Mouse (Mus musculus) embryonic facial prominence, embryonic 11.5 days (tissue): ENCODE results near the gene Cacna1s. TPM values are rescaled to one million over a fixed set of nuclear protein-coding genes. Genes with fewer than 3 reads are reported as not detected.

Experiments
- ATAC-seq: fragments of 200-750 bp; cut with Nextera tagmentation; replicated peaks from 2 replicates; pipeline ENCODE4 v1.8.0; 2017; ENCODE audit warnings: low read depth; ENCODE audit not compliant: insufficient number of reproducible peaks, low FRiP score, low TSS enrichment
- DNase-seq: peaks from one replicate; pipeline ENCODE4 v3.0.0-alpha.2; 2015; ENCODE audit warnings: low spot score
- H3K27ac ChIP-seq: fragments of 300-500 bp; sonication (generic); replicated peaks from 2 replicates; pipeline ENCODE4 v1.5.1; 2014; ENCODE audit warnings: mild to moderate bottlenecking, low read depth, low read length, control low read depth
- H3K27me3 ChIP-seq: fragments of 300-500 bp; sonication (generic); 2 replicates; pipeline ENCODE4 v1.6.1; 2014; ENCODE audit warnings: mild to moderate bottlenecking, low read length, moderate library complexity, mixed read lengths; ENCODE audit not compliant: control insufficient read depth, insufficient read depth
- H3K36me3 ChIP-seq: fragments of 300-500 bp; sonication (generic); replicated peaks from 2 replicates; pipeline ENCODE4 v1.6.1; 2014; ENCODE audit warnings: low read depth, mild to moderate bottlenecking, low read length, moderate library complexity, mixed read lengths; ENCODE audit not compliant: control insufficient read depth, insufficient read depth
- H3K4me1 ChIP-seq: fragments of 300-500 bp; sonication (generic); 2 replicates; pipeline ENCODE4 v1.6.1; 2014; ENCODE audit warnings: low read length, mixed read lengths; ENCODE audit not compliant: control insufficient read depth, insufficient read depth
- H3K4me2 ChIP-seq: fragments of 300-500 bp; sonication (generic); 2 replicates; pipeline ENCODE4 v1.6.1; 2014; ENCODE audit warnings: low read depth, mild to moderate bottlenecking, control low read depth, low read length, moderate library complexity
- H3K4me3 ChIP-seq: fragments of 300-500 bp; sonication (generic); 2 replicates; pipeline ENCODE4 v1.5.1; 2014; ENCODE audit warnings: low read depth, low read length, control low read depth
- H3K9ac ChIP-seq: fragments of 300-500 bp; sonication (generic); replicated peaks from 2 replicates; pipeline ENCODE4 v1.6.1; 2014; ENCODE audit warnings: mild to moderate bottlenecking, control low read depth, low read length
- H3K9me3 ChIP-seq: fragments of 300-500 bp; sonication (generic); replicated peaks from 2 replicates; pipeline ENCODE4 v1.6.1; 2016; ENCODE audit warnings: mild to moderate bottlenecking, low read length, inconsistent platforms, mixed read lengths; ENCODE audit not compliant: control insufficient read depth
- WGBS: fragments of 180-500 bp; shearing (Covaris S2); extraction: QIAGEN DNeasy Blood & Tissue Kit; methylation state at CpG from one replicate; pipeline ENCODE4 v1.1.7; 2014; 5-methylcytosine and 5-hydroxymethylcytosine counted together
- polyA plus RNA-seq: library from polyadenylated mRNA; unstranded; fragments of >200 nt; fragmentation: Nextera tagmentation; extraction: Ambion mirVana; gene quantifications from 2 replicates; pipeline ENCODE4 v1.2.1, GENCODE M21; 2014

Cacna1s gene
- polyA plus RNA-seq, 1 experiment from 2014 or later: 0.10 TPM

DNA sequence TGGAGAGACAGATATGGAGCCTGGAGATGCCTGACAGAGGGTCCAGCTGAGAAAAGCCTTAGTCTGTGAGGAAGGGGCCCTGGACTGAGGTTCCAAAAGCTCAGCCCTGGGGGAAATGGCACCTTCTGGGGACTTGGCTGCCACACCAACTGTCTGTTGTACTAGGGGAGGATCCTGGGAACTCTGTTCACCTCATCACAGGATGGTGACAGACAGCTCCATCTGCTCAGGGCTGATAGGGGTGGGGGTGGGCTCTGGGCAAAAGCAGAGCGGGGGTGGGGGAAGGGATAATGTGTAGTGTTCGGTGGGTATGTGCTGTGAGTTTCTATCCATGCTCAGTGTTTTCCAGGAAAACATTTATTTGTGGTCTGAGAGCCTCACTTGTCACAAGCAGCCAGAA is 50.4 kb downstream of the Cacna1s start:
- Histone ChIP-seq H3K4me1 (no peaks in the 10 kb centered on the region), H3K27ac (no peak overlapping the region), H3K27me3 (no peaks in the 10 kb centered on the region), H3K36me3 (no peaks in the 10 kb centered on the region), H3K4me2 (no peak overlapping the region), H3K9ac (no peak overlapping the region), H3K4me3 (no peak overlapping the region), H3K9me3 (no peaks in the 10 kb centered on the region)
- 79% methylated on average over 2 of the region's 2 CpGs for WGBS
- DNase-seq: no peak
- ATAC-seq: 0 out of 2 replicates have a peak, but pooled peaks have one; percentile 50

- H3K36me3 ChIP-seq: no peaks in the 10 kb centered on the region
- 86% methylated on average over 7 of the region's 7 CpGs for WGBS
These were observed 51.1 kb downstream of the Cacna1s start for GRCm38 (mm10) chr1:136103696-136104095.

DNA sequence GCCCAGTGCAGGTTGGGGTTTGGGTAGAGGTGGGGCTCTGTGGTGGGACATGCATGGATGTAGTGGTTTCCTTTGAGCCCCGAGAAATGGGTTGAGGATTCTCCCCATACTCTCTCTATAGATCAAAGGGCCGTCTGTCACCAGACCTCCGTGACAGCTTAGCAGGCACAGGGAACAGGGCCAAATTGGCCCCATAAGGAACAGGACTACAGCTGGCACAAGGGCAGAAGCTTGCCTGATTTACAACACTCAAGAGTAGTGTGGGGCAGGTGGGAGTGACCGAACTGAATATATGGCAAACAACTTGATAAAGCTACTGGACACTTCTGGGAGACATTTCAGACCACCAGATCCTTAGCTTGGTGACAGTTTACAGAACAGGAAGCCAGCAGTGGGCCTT is 52.2 kb downstream of the Cacna1s start:
- H3K4me2 ChIP-seq: no peak overlapping the region
- DNase-seq (no peak), ATAC-seq (no peak)
- no peaks in the 10 kb centered on the region for H3K4me1 ChIP-seq
- H3K4me3 ChIP-seq: no peak overlapping the region
- H3K9me3 ChIP-seq: no peaks in the 10 kb centered on the region
- H3K9ac ChIP-seq: no peak overlapping the region
- 60% methylated on average over 4 of the region's 4 CpGs for WGBS
- H3K36me3 ChIP-seq: no peaks in the 10 kb centered on the region
- no peak overlapping the region for H3K27ac ChIP-seq
- no peaks in the 10 kb centered on the region for H3K27me3 ChIP-seq

More at GRCm38 (mm10) chr1:136103696-136104095, 51.1 kb downstream of the Cacna1s start:
- no peak overlapping the region for H3K9ac ChIP-seq
- no peak for DNase-seq
- no peak for ATAC-seq
- no peaks in the 10 kb centered on the region for H3K4me1 ChIP-seq
- H3K4me3 ChIP-seq: no peak overlapping the region
- H3K4me2 ChIP-seq: no peak overlapping the region
- H3K27me3 ChIP-seq: no peaks in the 10 kb centered on the region
- H3K9me3 ChIP-seq: no peaks in the 10 kb centered on the region
- no peak overlapping the region for H3K27ac ChIP-seq

GRCm38 (mm10) chr1:136109464-136109863 is 56.9 kb downstream of the Cacna1s start:
- Histone ChIP-seq H3K36me3 (no peaks in the 10 kb centered on the region), H3K4me3 (no peak overlapping the region), H3K27ac (no peak overlapping the region), H3K9me3 (no peaks in the 10 kb centered on the region), H3K27me3 (no peaks in the 10 kb centered on the region), H3K9ac (no peak overlapping the region), H3K4me2 (no peak overlapping the region), H3K4me1 (no peaks in the 10 kb centered on the region)
- DNase-seq: no peak
- WGBS: 77% methylated on average over 2 of the region's 2 CpGs
- ATAC-seq: no peak

- H3K4me1 ChIP-seq: peaks cover 5% of the 10 kb centered on the region; the same call in 1 of the 2 replicates
- H3K36me3 ChIP-seq: no peaks in the 10 kb centered on the region
- DNase-seq (peak; percentile 74), ATAC-seq (no peak)
- no peaks in the 10 kb centered on the region for H3K27me3 ChIP-seq
- 39% methylated on average over 3 of the region's 3 CpGs for WGBS
- H3K4me3 ChIP-seq: no peak overlapping the region
- H3K9me3 ChIP-seq: no peaks in the 10 kb centered on the region
- no peak overlapping the region for H3K27ac ChIP-seq
- H3K4me2 ChIP-seq: no peak overlapping the region
- H3K9ac ChIP-seq: no peak overlapping the region
These were observed 63.6 kb downstream of the Cacna1s start for GRCm38 (mm10) chr1:136116183-136116582.

- H3K9ac ChIP-seq: no peak overlapping the region
- no peaks in the 10 kb centered on the region for H3K36me3 ChIP-seq
- no peak overlapping the region for H3K27ac ChIP-seq
- 87% methylated on average over 9 of the region's 9 CpGs for WGBS
- H3K4me1 ChIP-seq: peaks cover 5% of the 10 kb centered on the region; the same call in 1 of the 2 replicates
- DNase-seq (no peak), ATAC-seq (no peak)
- no peak overlapping the region for H3K4me3 ChIP-seq
- H3K9me3 ChIP-seq: no peaks in the 10 kb centered on the region
- H3K4me2 ChIP-seq: no peak overlapping the region
- H3K27me3 ChIP-seq: no peaks in the 10 kb centered on the region
These were observed 64.5 kb downstream of the Cacna1s start for GRCm38 (mm10) chr1:136117069-136117468.

- Histone ChIP-seq H3K4me1 (peaks cover 5% of the 10 kb centered on the region; the same call in 1 of the 2 replicates), H3K27ac (no peak overlapping the region; the same call in 1 of the 2 replicates), H3K4me2 (no peak overlapping the region), H3K9ac (no peak overlapping the region), H3K9me3 (no peaks in the 10 kb centered on the region), H3K27me3 (no peaks in the 10 kb centered on the region), H3K36me3 (no peaks in the 10 kb centered on the region), H3K4me3 (no peak overlapping the region)
- ATAC-seq (0 out of 2 replicates have a peak, but pooled peaks have one; percentile 24), DNase-seq (peak; percentile 66)
- 27% methylated on average over 8 of the region's 8 CpGs for WGBS
These were observed 66.3 kb downstream of the Cacna1s start for GRCm38 (mm10) chr1:136118875-136119274.

- no peak overlapping the region for H3K27ac ChIP-seq
- H3K4me3 ChIP-seq: no peak overlapping the region
- no peak overlapping the region for H3K9ac ChIP-seq
- H3K36me3 ChIP-seq: no peaks in the 10 kb centered on the region
- no peak overlapping the region for H3K4me2 ChIP-seq
- WGBS: 82% methylated on average over 7 of the region's 7 CpGs
- H3K27me3 ChIP-seq: no peaks in the 10 kb centered on the region
- DNase-seq (no peak), ATAC-seq (no peak)
- peaks cover 5% of the 10 kb centered on the region; the same call in 1 of the 2 replicates for H3K4me1 ChIP-seq
- no peaks in the 10 kb centered on the region for H3K9me3 ChIP-seq
These were observed 67.2 kb downstream of the Cacna1s start for GRCm38 (mm10) chr1:136119571-136120262.
